Mouse (Mus musculus): ENCODE measurements around the gene Lipe. TPM values are rescaled to one million over a fixed set of nuclear protein-coding genes. Genes with fewer than 3 reads are reported as not detected.

Lipe gene
- polyA plus RNA-seq, 1 experiment = 90.2 TPM

GRCm38 (mm10) chr7:25383891-25384290, 14.6 kb downstream of the Lipe start:
- Histone ChIP-seq H3K4me1 (ENCODE audit: control insufficient read depth, insufficient read depth, low read length) (peaks cover 18% of the 10 kb centered on the region), H3K4me3 (replicated peaks; ENCODE audit: extremely low read depth, low read depth, low read length) (no peak overlapping the region)
- TF ChIP-seq CTCF (IDR thresholded peaks at IDR 0.05; ENCODE audit: insufficient read depth, low read length) = no peak
- no peak for TF ChIP-seq POLR2A (IDR thresholded peaks at IDR 0.05; ENCODE audit: borderline replicate concordance, extremely low read depth, low read depth, low read length)
- DNase-seq = no peak
- 81% methylated on average over 4 of the region's 4 CpGs for WGBS

DNA sequence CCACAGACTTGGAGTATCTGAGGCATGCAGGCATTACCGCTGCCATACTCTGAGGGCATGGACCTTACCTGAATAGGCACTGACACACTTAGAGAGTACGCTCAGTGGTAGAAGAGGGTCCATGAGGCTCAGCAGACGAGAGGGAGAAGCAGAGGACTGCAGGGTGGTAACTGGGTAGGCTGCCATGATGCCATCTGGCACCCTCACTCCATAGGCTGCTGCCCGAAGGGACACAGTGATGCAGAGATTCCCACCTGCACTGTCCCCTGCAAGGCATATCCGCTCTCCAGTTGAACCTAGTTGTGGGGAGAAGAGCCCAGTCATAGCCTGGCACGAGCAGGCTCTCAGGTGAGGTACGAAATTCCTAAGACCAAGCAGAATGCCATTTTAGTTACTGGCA, 15.1 kb downstream of the Lipe start:
- TF ChIP-seq POLR2A (IDR thresholded peaks at IDR 0.05; ENCODE audit: borderline replicate concordance, extremely low read depth, low read depth, low read length) (no peak), CTCF (IDR thresholded peaks at IDR 0.05; ENCODE audit: insufficient read depth, low read length) (no peak)
- no peak for DNase-seq
- Histone ChIP-seq H3K4me1 (ENCODE audit: control insufficient read depth, insufficient read depth, low read length) (peaks cover 16% of the 10 kb centered on the region), H3K4me3 (replicated peaks; ENCODE audit: extremely low read depth, low read depth, low read length) (no peak overlapping the region)
- 94% methylated on average over 7 of the region's 7 CpGs for WGBS

DNA sequence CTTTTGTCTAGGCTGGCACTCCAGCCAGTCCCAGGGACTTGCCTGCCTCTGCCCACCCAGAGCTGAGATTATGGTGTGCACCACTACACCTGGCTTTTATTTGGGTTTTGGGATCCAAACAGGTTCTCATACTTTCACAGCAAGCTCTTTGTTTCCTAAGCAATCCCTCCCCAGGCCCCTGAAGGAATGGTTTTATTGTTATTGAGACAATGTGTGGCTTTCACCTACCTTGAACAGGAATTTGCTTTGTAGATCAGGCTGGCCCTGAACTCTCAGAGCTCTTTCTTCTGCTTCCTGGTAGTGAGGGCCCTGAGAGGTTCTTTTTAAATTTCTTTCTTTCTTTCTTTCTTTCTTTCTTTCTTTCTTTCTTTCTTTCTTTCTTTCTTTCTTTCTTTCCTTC, 16.0 kb downstream of the Lipe start:
- TF ChIP-seq POLR2A (IDR thresholded peaks at IDR 0.05; ENCODE audit: borderline replicate concordance, extremely low read depth, low read depth, low read length) (no peak), CTCF (IDR thresholded peaks at IDR 0.05; ENCODE audit: insufficient read depth, low read length) (no peak)
- Histone ChIP-seq H3K4me3 (replicated peaks; ENCODE audit: extremely low read depth, low read depth, low read length) (no peak overlapping the region), H3K4me1 (ENCODE audit: control insufficient read depth, insufficient read depth, low read length) (peaks cover 14% of the 10 kb centered on the region)
- no peak for DNase-seq

DNA sequence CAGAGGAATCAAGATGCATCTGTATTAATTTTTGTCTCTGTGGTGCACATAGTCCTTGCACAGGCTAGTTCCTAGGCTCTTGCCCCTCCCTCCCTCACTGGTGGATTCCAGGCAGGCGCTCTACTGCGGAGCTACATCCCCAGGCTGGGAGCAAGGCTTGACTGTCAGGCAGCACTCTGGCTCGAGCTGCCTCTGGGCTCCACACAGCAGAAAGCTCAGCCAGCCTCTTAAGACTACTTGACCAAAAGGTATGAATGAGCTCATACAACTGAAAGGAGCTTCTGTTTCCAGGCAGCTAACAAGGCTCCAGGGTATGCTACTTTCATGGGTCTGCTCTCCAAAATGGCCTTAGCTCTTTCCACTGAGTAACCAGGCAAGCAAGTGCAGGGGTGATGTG, 17.2 kb downstream of the Lipe start:
- H3K4me1 ChIP-seq (ENCODE audit: control insufficient read depth, insufficient read depth, low read length) = peaks cover 12% of the 10 kb centered on the region
- DNase-seq = no peak
- no peak overlapping the region for H3K4me3 ChIP-seq (replicated peaks; ENCODE audit: extremely low read depth, low read depth, low read length)
- TF ChIP-seq CTCF (IDR thresholded peaks at IDR 0.05; ENCODE audit: insufficient read depth, low read length) = no peak
- TF ChIP-seq POLR2A (IDR thresholded peaks at IDR 0.05; ENCODE audit: borderline replicate concordance, extremely low read depth, low read depth, low read length) = no peak
- 67% methylated on average over 3 of the region's 3 CpGs for WGBS

GRCm38 (mm10) chr7:25380392-25381283, 17.9 kb downstream of the Lipe start:
- Histone ChIP-seq H3K4me3 (replicated peaks; ENCODE audit: extremely low read depth, low read depth, low read length) (no peak overlapping the region), H3K4me1 (ENCODE audit: control insufficient read depth, insufficient read depth, low read length) (peaks cover 7% of the 10 kb centered on the region)
- WGBS = 55% methylated on average over 18 of the region's 18 CpGs
- no peak for DNase-seq
- no peak for TF ChIP-seq CTCF (IDR thresholded peaks at IDR 0.05; ENCODE audit: insufficient read depth, low read length)
- no peak for TF ChIP-seq POLR2A (IDR thresholded peaks at IDR 0.05; ENCODE audit: borderline replicate concordance, extremely low read depth, low read depth, low read length)

- peak overlapping the region; percentile 25 for H3K4me3 ChIP-seq (replicated peaks; ENCODE audit: extremely low read depth, low read depth, low read length)
- no peak for DNase-seq
These were observed 18.8 kb downstream of the Lipe start for GRCm38 (mm10) chr7:25379551-25380351.

DNA sequence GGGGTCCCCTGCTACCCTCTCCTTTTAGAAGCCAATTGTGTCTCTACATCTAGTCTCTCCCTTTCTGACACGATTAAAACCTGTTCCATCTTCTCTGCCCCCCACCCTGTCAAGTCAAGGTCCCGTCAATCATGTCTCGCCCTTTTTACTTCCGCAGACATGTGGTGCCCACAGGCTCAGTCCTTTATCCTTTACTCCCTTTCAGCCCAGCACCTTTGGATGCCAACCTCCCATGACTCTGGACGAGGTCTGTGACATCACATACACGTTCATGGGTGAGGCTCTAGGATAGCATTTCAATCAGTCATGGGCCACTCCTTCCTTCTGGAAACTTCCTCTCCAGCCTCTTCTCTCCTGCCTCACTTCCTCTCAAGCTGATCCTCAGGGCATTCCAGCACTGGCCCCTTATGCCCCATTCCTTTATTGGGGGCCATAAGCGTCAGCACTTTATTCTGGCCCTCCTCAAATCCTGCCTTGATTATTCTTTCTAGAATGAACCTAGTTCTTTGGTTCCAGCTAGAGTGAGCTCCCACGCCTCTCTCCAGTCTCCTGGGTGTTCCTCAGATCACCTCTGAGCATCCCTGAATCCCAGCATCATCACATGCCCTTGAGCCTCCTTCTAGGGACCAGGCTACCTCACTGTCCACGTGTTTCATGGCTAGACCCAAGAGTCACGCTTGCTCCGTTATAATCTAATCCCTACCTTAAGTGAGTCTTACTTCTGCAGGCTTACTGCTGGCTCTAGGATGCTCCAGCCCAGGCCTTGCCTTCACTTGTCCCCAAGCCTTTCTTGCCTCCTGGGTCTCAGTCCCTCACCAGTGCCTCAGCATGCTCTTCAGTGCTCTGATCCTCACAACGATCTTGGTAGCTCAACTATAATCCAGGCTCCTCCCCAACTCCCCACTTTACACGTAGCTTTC, 20.1 kb downstream of the Lipe start:
- WGBS = 78% methylated on average over 13 of the region's 13 CpGs
- Histone ChIP-seq H3K4me1 (ENCODE audit: control insufficient read depth, insufficient read depth, low read length) (peaks cover 5% of the 10 kb centered on the region; the same call in 1 of the 2 replicates), H3K4me3 (replicated peaks; ENCODE audit: extremely low read depth, low read depth, low read length) (no peak overlapping the region)
- TF ChIP-seq POLR2A (IDR thresholded peaks at IDR 0.05; ENCODE audit: borderline replicate concordance, extremely low read depth, low read depth, low read length) = no peak
- no peak for TF ChIP-seq CTCF (IDR thresholded peaks at IDR 0.05; ENCODE audit: insufficient read depth, low read length)
- DNase-seq = no peak

More at GRCm38 (mm10) chr7:25379551-25380351, 18.8 kb downstream of the Lipe start:
- H3K4me1 ChIP-seq (ENCODE audit: control insufficient read depth, insufficient read depth, low read length) = peaks cover 5% of the 10 kb centered on the region; the same call in 1 of the 2 replicates
- WGBS = 14% methylated on average over 42 of the region's 42 CpGs
- TF ChIP-seq CTCF (IDR thresholded peaks at IDR 0.05; ENCODE audit: insufficient read depth, low read length) (no peak), POLR2A (IDR thresholded peaks at IDR 0.05; ENCODE audit: borderline replicate concordance, extremely low read depth, low read depth, low read length) (peak; percentile 18; the same call in 1 of the 2 replicates)

DNA sequence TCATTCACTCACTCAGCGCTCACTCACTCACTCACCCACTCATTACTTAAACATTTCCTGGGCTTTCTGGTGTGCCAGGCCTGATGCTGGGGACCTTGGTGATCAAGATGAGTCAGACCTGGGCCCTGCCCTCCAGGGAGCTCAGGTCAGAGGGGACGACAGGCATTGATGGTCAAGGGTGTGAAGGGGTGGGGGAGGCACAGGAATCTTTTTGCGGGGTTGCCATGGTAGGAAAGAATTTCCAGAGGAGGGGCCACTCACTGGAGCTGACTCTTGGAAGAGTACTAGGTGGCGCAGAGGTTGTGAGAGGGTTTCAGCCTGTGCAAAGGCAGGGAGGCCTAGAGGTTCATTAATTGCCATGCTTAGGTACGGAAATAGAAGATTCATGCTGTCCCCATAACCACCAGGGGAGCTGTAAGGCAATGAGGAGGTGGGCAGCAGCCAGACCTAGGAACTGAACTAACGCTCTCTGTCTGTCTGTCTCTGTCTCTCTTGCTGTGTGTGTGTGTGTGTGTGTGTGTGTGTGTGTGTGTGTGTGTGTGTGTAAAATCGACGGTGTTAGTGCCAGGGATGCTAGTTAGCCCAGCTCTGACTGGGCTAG, 21.3 kb downstream of the Lipe start:
- DNase-seq = no peak
- H3K4me1 ChIP-seq (ENCODE audit: control insufficient read depth, insufficient read depth, low read length) = peaks cover 5% of the 10 kb centered on the region; the same call in 1 of the 2 replicates
- WGBS = 47% methylated on average over 8 of the region's 8 CpGs
- TF ChIP-seq POLR2A (IDR thresholded peaks at IDR 0.05; ENCODE audit: borderline replicate concordance, extremely low read depth, low read depth, low read length) (no peak), CTCF (IDR thresholded peaks at IDR 0.05; ENCODE audit: insufficient read depth, low read length) (no peak)
- H3K4me3 ChIP-seq (replicated peaks; ENCODE audit: extremely low read depth, low read depth, low read length) = no peak overlapping the region
